Mouse (Mus musculus): ENCODE results near the gene Meaf6.
A peak's percentile ranks its signal among the peaks of the same experiment; 100 is the strongest.

The Meaf6 gene

GRCm38 (mm10) chr4:125136303-125136888 is 51.5 kb downstream of the Meaf6 start:
- ATAC-seq (ENCODE audit: insufficient number of reproducible peaks, low FRiP score, low TSS enrichment), result no peak

DNA sequence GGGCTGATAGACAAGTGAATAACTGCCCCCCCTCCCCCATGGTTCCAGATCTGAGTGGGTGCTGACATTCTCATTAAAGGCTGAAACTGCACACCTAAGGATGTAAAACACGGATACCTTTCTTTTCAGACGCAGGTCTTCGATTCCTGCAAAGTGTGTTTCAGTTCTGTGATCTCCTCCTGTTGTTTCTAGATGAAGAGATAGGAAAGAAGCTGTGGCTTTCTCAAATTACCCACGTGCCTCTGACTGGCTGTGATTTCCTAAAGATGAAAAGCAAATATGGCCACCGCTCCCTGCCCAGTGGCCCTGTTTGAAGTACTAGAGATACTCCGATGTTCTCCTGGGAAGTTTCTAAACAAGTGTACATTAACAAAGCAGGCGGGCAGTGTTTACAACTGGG is 53.4 kb downstream of the Meaf6 start:
- no peak for ATAC-seq (ENCODE audit: insufficient number of reproducible peaks, low FRiP score, low TSS enrichment)

GRCm38 (mm10) chr4:125144211-125144610 is 59.3 kb downstream of the Meaf6 start:
- no peak for ATAC-seq (ENCODE audit: insufficient number of reproducible peaks, low FRiP score, low TSS enrichment)

DNA sequence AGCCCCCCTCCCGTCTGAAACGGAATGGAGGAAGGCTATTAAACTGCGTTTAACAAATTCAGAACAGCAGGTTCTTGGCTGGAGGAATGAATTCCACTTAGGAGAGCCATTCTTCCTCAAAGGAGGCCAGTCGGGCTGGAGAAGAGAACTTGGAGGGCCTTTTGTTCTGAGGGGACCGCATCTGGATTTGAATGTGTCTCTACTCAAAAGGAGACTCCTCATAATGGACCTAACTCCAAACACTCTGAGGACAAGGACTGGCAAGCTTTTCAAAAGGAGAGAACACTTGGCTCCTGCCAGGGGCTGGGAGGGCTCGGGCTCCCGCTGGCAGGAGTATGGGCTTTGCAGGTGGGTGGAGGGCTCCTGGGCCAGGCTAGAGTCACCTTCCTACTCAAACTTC is 59.7 kb downstream of the Meaf6 start:
- no peak for ATAC-seq (ENCODE audit: insufficient number of reproducible peaks, low FRiP score, low TSS enrichment)

DNA sequence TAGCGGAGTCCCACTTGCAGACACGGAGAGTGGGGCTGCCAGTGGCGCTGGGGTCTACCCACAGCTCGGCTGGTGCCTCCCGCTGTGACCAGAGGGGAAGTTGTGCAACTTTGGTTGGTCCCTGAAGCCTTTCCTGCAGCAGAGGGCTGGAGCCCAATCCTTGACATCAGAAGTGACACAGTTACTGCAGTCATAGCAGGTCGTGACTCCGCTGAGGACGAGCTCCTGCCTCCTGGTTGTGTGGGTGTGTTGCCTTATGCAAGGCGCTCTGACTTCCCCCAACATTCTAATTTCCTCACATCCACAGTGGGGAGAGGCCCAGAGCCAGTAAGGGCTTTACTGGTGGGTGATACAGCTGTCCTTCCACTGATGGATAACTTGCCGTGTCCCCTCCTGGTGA is 60.3 kb downstream of the Meaf6 start:
- no peak for ATAC-seq (ENCODE audit: insufficient number of reproducible peaks, low FRiP score, low TSS enrichment)

- ATAC-seq (ENCODE audit: insufficient number of reproducible peaks, low FRiP score, low TSS enrichment), result no peak
These were observed 63.0 kb downstream of the Meaf6 start for GRCm38 (mm10) chr4:125147970-125148369.

DNA sequence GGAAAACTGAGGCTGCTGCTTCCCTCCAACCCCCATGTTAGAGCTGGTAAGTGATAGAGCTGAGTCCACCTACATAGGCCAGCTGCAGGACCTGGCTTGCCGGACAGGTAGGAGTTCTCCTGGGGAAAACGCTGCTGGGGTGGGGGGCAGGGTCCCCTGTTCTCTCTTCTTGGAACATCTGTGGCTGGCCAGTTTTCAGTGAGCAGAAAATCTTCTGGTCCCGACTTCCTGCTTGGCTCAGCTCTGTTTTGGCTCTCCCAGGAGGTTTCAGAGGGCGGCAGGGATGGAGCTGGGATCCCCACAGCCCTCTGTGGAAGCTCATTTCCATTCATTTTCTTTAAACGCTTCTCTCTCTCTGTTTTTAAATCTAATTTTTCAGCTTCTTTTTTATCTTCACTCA is 64.5 kb downstream of the Meaf6 start:
- no peak for ATAC-seq (ENCODE audit: insufficient number of reproducible peaks, low FRiP score, low TSS enrichment)

DNA sequence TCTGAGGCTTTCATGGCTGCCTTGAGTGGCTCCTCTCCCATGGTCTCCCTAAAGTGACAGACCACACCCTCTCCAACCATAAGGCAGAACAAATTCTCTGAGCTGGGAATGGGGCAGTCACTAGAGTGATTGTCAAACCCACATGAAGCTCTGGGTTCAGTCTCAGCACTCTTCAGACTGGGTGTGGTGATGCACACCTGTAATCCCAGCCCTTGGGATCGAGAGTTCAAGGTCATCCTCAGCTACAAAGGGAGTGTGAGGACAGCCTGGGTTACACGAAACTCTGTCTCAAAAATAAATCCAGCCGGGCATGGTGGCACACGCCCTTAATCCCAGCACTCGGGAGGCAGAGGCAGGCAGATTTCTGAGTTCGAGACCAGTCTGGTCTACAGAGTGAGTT is 67.5 kb downstream of the Meaf6 start:
- ATAC-seq (ENCODE audit: insufficient number of reproducible peaks, low FRiP score, low TSS enrichment), result no peak

- ATAC-seq (ENCODE audit: insufficient number of reproducible peaks, low FRiP score, low TSS enrichment), result no peak
These were observed 68.8 kb downstream of the Meaf6 start for GRCm38 (mm10) chr4:125153659-125154241.

GRCm38 (mm10) chr4:125155646-125156045 is 70.7 kb downstream of the Meaf6 start:
- ATAC-seq (ENCODE audit: insufficient number of reproducible peaks, low FRiP score, low TSS enrichment), result no peak

- ATAC-seq (ENCODE audit: insufficient number of reproducible peaks, low FRiP score, low TSS enrichment), result no peak
These were observed 72.4 kb downstream of the Meaf6 start for GRCm38 (mm10) chr4:125157322-125157721.

DNA sequence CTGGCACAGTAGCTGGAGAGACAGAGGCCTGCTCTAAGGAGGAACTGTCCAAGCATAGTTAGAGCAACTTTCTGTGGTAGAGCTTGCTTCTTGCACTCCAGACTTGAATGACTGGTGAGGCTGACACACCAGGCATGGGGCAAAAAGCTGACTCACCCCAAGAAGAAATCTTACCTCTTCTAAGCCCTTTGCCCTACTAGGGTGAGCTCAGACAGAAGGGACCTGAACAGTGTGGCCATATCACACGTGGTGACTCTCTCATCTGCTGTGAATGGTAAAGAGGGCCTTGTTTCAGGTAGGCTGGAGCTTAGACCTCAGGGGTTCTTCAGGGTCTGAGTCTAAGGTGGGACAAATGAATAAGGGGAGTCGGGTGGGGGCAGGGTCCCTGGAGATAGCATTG is 73.1 kb downstream of the Meaf6 start:
- ATAC-seq (ENCODE audit: insufficient number of reproducible peaks, low FRiP score, low TSS enrichment), result no peak

DNA sequence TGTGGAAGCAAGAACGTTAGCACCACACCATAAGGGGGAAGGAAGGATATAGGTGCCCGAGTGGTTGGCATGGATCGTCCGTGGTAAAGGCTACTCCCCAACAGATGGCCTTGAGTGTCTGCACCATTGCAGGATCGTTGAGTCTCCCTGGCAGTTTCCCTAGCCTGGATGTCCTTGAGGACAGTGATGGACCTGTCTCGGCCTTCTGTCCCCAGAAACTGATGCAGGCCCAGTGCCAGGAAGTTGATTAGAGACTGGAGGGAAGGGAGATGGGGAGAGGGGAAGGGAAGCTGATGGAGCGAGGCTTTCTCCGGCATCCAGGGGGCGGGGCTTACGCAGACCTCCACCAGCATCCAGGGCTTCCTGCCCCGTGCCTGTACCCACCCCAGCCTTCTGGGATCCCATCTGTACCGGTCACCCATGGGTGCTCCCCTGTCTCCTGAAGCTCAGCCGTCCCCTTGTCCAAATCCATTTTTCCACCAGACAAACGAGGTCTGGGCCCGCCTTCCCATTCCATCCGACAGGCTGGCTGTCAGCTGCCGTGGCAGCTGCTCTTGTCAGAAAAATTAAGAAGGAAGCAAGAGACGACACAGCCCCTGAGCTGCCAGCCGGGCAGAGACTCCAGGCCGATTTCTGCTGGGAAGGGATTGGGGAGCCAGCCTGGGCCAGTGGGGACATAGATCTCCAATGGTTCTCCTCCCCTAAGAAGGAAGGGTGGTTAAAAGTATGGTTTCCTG is 73.8 kb downstream of the Meaf6 start:
- ATAC-seq (ENCODE audit: insufficient number of reproducible peaks, low FRiP score, low TSS enrichment), result peak; percentile 23; the same call in 1 of the 2 replicates

GRCm38 (mm10) chr4:125160320-125160950 is 75.5 kb downstream of the Meaf6 start:
- peak; percentile 83 for ATAC-seq (ENCODE audit: insufficient number of reproducible peaks, low FRiP score, low TSS enrichment)

DNA sequence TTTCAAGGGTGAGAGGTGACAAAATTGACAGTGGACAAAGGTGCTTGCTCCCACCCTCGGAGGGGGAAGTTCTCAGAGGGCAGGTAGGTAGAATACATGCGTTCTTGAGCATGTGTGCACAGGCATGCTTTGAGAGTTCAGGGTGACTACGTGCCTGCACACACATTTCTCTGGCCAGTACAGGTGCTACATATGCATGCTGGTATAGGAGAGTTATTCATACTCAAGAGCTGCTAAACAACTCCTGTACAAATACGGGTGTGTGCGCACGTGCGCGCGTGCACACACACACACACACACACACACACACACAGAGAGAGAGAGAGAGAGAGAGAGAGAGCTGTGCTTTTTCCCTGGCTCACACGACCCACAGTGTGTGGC is 76.0 kb downstream of the Meaf6 start:
- ATAC-seq (ENCODE audit: insufficient number of reproducible peaks, low FRiP score, low TSS enrichment), result no peak

- no peak for ATAC-seq (ENCODE audit: insufficient number of reproducible peaks, low FRiP score, low TSS enrichment)
These were observed 76.5 kb downstream of the Meaf6 start for GRCm38 (mm10) chr4:125161392-125161791.

GRCm38 (mm10) chr4:125162701-125163100 is 77.8 kb downstream of the Meaf6 start:
- no peak for ATAC-seq (ENCODE audit: insufficient number of reproducible peaks, low FRiP score, low TSS enrichment)

Measured in cerebellum, adult (tissue).